Mouse (Mus musculus) neural tube, embryonic 11.5 days (tissue): ENCODE results near the gene St3gal5. TPM values are rescaled to one million over a fixed set of nuclear protein-coding genes. Genes with fewer than 3 reads are reported as not detected.

ENCODE experiments used
- ATAC-seq: fragments of 200-750 bp; cut with Nextera tagmentation; 2 replicates; pipeline ENCODE4 v1.8.0; 2017; ENCODE audit warnings: moderate number of reproducible peaks, mild to moderate bottlenecking, moderate TSS enrichment, moderate library complexity; ENCODE audit not compliant: insufficient read depth, low FRiP score, low TSS enrichment
- DNase-seq: peaks from one replicate; pipeline ENCODE4 v3.0.0-alpha.2; 2015; ENCODE audit warnings: low spot score
- H3K27ac ChIP-seq: fragments of 300-500 bp; sonication (generic); 2 replicates; pipeline ENCODE4 v1.5.1; 2014; ENCODE audit warnings: low read depth, mild to moderate bottlenecking, low read length
- H3K27me3 ChIP-seq: fragments of 300-500 bp; sonication (generic); 2 replicates; pipeline ENCODE4 v1.6.1; 2014; ENCODE audit warnings: mild to moderate bottlenecking, low read length, mixed read lengths; ENCODE audit not compliant: control insufficient read depth, insufficient read depth
- H3K36me3 ChIP-seq: fragments of 300-500 bp; sonication (generic); 2 replicates; pipeline ENCODE4 v1.6.1; 2014; ENCODE audit warnings: mild to moderate bottlenecking, low read length, moderate library complexity, mixed read lengths; ENCODE audit not compliant: control insufficient read depth, insufficient read depth
- H3K4me1 ChIP-seq: fragments of 300-500 bp; sonication (generic); 2 replicates; pipeline ENCODE4 v1.6.1; 2014; ENCODE audit warnings: low read length, mixed read lengths; ENCODE audit not compliant: control insufficient read depth, insufficient read depth
- H3K4me2 ChIP-seq: fragments of 300-500 bp; sonication (generic); 2 replicates; pipeline ENCODE4 v1.6.1; 2014; ENCODE audit warnings: low read depth, mild to moderate bottlenecking, moderate library complexity
- H3K4me3 ChIP-seq: fragments of 300-500 bp; sonication (generic); 2 replicates; pipeline ENCODE4 v1.5.1; 2014; ENCODE audit warnings: low read depth, low read length
- H3K9ac ChIP-seq: fragments of 300-500 bp; sonication (generic); 2 replicates; pipeline ENCODE4 v1.6.1; 2014; ENCODE audit warnings: mild to moderate bottlenecking, low read length
- H3K9me3 ChIP-seq: fragments of 300-500 bp; sonication (generic); 2 replicates; pipeline ENCODE4 v1.6.1; 2016; ENCODE audit warnings: low read length; ENCODE audit not compliant: control insufficient read depth
- WGBS: fragments of 180-500 bp; shearing (Covaris S2); extraction: QIAGEN DNeasy Blood & Tissue Kit; methylation state at CpG from one replicate; pipeline ENCODE4 v1.1.7; 2014; 5-methylcytosine and 5-hydroxymethylcytosine counted together
- polyA plus RNA-seq: library from polyadenylated mRNA; unstranded; fragments of >200 nt; fragmentation: Nextera tagmentation; extraction: Ambion mirVana; gene quantifications from 2 replicates; pipeline ENCODE4 v1.2.1, GENCODE M21; 2014

The St3gal5 gene
- polyA plus RNA-seq, 1 experiment from 2014 or later: 44.6 TPM

DNA sequence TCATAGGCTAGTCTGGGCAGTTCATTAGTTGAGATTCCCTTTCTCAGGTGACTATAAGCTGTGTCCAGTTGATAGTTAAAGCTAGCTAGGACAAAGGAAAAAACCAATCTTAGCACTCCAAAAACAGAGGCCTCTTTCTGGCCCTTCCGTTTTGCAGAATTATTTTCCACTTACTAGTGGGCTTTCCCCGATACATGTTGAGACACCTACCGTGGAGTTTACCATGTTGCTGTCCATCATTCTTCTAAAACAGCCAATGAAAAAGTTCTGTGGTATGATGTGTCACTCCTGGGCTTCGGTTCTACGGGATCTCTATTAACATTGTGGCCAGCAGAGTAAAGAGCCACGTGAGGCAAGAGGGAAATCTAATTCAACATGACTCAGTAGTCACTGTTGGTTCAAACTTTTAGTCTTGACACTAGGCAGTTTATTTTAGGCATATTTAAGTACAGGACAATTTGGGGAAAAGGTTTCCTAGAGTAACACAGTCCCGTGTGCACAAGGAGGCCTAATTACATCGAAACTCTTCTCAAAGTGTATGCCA lies 35.4 kb downstream of the St3gal5 start:
- Histone ChIP-seq H3K4me2 (no peak overlapping the region), H3K4me3 (no peak overlapping the region), H3K36me3 (peaks cover 7% of the 10 kb centered on the region; the same call in 1 of the 2 replicates), H3K9me3 (no peaks in the 10 kb centered on the region), H3K4me1 (no peaks in the 10 kb centered on the region), H3K27me3 (no peaks in the 10 kb centered on the region), H3K27ac (no peak overlapping the region), H3K9ac (no peak overlapping the region)
- DNase-seq (no peak), ATAC-seq (no peak)
- WGBS: 96% methylated on average over 8 of the region's 8 CpGs

DNA sequence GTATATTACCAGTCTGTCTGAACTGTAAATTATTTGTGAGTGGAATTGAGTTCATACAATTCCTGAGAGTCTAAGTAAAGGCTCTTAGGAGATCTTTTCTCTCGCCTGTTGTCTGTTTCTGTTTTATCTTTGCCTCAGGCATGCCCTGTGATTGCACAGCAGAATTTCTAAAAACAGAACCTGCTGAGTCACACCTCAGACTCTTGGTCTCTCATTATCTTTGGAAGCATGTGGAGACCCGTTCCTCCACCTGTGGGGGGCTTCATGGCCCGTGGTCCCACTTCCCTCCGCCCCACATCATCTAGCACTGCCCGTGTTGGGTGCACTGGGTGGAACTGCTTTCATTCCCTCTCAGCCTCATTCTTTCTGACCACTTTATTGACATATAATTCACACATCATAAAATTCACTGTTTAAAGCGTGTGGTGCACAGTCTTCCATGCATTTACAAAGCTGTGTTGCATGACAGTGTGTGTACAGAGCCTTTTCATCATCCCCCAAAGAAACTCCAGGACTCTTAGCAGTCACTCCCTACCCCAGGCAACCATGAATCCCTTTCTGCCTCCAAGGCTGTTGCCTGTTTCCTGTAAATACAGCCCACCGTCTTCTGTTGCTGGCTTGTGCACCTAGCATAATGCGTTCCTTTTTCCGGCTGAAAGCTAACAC lies 37.6 kb downstream of the St3gal5 start:
- Histone ChIP-seq H3K27me3 (no peaks in the 10 kb centered on the region), H3K4me3 (no peak overlapping the region), H3K9ac (no peak overlapping the region), H3K4me2 (no peak overlapping the region), H3K4me1 (no peaks in the 10 kb centered on the region), H3K27ac (no peak overlapping the region), H3K9me3 (no peaks in the 10 kb centered on the region), H3K36me3 (peaks cover 7% of the 10 kb centered on the region; the same call in 1 of the 2 replicates)
- WGBS: 81% methylated on average over 9 of the region's 9 CpGs
- ATAC-seq (no peak), DNase-seq (no peak)

- H3K9ac ChIP-seq: no peak overlapping the region
- no peak for ATAC-seq
- no peak overlapping the region for H3K27ac ChIP-seq
- no peak for DNase-seq
- no peak overlapping the region for H3K4me2 ChIP-seq
- H3K4me3 ChIP-seq: no peak overlapping the region
- H3K4me1 ChIP-seq: no peaks in the 10 kb centered on the region
- H3K36me3 ChIP-seq: peaks cover 7% of the 10 kb centered on the region; the same call in 1 of the 2 replicates
- H3K27me3 ChIP-seq: no peaks in the 10 kb centered on the region
- WGBS: 87% methylated on average over 5 of the region's 5 CpGs
- H3K9me3 ChIP-seq: no peaks in the 10 kb centered on the region
Observed at GRCm38 (mm10) chr6:72136016-72136415, 38.6 kb downstream of the St3gal5 start.

DNA sequence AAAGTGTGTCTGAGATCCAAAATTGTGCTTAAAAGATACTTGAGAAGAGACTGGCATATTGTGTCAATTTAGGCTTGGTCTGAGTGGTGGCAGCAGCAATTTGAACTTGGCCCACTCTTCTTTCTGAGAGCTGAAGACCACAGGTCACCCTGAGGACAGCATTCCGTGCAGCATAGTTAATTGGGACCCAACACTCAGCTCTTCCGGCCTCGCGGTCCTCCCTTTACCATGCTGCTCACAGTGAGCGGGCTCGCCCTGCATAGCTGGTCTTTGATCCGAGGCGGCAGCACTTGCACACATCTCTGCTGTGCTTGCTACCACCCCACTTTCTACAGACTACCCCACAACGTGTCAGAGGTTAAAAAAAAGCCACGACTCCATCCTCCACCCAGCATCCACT lies 39.2 kb downstream of the St3gal5 start:
- Histone ChIP-seq H3K9ac (no peak overlapping the region), H3K9me3 (no peaks in the 10 kb centered on the region), H3K27me3 (no peaks in the 10 kb centered on the region), H3K27ac (no peak overlapping the region), H3K4me1 (no peaks in the 10 kb centered on the region), H3K4me2 (no peak overlapping the region), H3K4me3 (no peak overlapping the region), H3K36me3 (peaks cover 7% of the 10 kb centered on the region; the same call in 1 of the 2 replicates)
- no peak for ATAC-seq
- 83% methylated on average over 10 of the region's 10 CpGs for WGBS
- no peak for DNase-seq

DNA sequence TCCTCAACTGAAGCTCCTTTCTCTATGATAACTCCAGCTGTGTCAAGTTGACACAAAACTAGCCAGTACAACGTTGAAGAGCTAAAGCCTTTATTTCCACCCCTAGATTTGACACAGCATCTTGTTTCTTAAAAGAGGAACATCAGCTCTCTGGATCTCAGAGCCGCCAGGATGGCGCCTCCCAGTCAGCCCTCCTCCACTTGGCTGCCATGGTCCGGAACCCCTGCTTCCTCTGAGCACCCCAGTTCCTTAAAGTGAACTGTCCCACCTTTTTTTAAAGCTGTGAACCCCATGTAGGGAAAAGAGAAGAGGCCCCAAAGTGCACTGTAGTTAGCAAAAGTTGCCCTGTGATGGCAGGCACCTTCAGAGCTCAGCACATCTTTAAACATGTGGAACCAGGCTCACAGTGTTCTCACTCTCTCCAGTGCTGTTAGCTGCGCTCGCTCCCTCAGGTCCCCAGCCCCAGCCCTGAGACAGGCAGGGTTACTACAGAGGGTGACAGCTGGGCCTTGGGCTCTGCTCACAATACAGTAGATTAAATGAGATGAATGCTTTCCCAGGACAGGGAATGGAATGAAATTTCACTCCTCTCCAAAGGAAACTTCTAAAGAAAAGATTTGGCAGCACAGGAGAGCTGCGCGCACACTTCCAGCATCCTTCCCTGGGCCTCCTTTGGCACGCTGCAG lies 42.3 kb downstream of the St3gal5 start:
- no peaks in the 10 kb centered on the region for H3K36me3 ChIP-seq
- no peaks in the 10 kb centered on the region for H3K27me3 ChIP-seq
- no peak overlapping the region for H3K9ac ChIP-seq
- no peaks in the 10 kb centered on the region for H3K9me3 ChIP-seq
- H3K27ac ChIP-seq: no peak overlapping the region
- H3K4me1 ChIP-seq: no peaks in the 10 kb centered on the region
- DNase-seq (no peak), ATAC-seq (no peak)
- 88% methylated on average over 9 of the region's 9 CpGs for WGBS
- H3K4me2 ChIP-seq: no peak overlapping the region
- H3K4me3 ChIP-seq: no peak overlapping the region

DNA sequence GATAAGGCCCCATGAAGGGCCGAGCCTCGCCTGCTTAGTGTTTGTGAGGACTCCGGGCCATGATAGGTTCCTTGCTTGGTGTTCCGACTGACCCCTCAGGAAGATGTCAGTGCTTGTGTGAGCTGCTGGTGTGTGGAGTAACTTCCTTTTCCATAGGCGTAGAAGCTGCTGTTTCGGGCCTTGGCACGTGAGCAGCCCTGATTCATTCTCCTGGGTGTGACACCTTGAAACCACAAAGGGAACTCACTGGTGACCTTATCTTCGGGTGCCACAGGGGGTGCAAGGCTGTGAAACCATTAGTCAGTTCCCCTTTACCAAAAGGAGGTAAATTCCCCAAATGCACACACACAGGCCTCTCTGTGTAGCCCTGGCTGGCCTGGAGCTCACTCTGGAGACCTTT lies 43.0 kb downstream of the St3gal5 start:
- 88% methylated on average over 8 of the region's 8 CpGs for WGBS
- no peak overlapping the region for H3K27ac ChIP-seq
- no peak for ATAC-seq
- H3K9ac ChIP-seq: no peak overlapping the region
- no peaks in the 10 kb centered on the region for H3K9me3 ChIP-seq
- H3K4me2 ChIP-seq: no peak overlapping the region; the same call in 1 of the 2 replicates
- no peak overlapping the region for H3K4me3 ChIP-seq
- no peaks in the 10 kb centered on the region for H3K27me3 ChIP-seq
- no peaks in the 10 kb centered on the region for H3K4me1 ChIP-seq
- DNase-seq: no peak
- no peaks in the 10 kb centered on the region for H3K36me3 ChIP-seq

- no peaks in the 10 kb centered on the region for H3K9me3 ChIP-seq
- no peaks in the 10 kb centered on the region for H3K4me1 ChIP-seq
- no peak for DNase-seq
- WGBS: 63% methylated on average over 10 of the region's 10 CpGs
- H3K36me3 ChIP-seq: no peaks in the 10 kb centered on the region
- no peak overlapping the region for H3K9ac ChIP-seq
- H3K27ac ChIP-seq: no peak overlapping the region
- no peak overlapping the region for H3K4me3 ChIP-seq
- H3K27me3 ChIP-seq: no peaks in the 10 kb centered on the region
- H3K4me2 ChIP-seq: no peak overlapping the region
- ATAC-seq: no peak
Observed at GRCm38 (mm10) chr6:72141191-72141590, 43.8 kb downstream of the St3gal5 start.

DNA sequence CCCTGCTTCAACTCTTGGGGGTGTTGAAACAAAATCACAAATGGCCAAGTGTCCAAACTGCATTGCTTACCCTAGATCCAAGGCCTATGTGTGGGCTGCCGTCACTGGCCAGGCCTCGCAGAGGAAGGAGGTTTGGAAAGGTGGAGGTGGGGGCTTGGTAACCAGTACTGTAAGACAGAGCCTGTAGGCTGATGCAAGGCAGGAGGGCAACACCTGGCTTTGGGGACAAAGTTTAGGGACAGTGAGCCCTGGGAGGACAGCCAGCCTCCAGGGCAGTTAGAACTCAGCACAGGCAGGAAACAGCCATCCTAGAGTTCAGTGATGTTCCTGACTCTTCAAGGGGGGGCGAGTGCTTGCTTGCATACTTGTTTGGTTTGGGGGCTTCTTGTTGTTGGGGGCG lies 45.2 kb downstream of the St3gal5 start:
- Histone ChIP-seq H3K4me2 (no peak overlapping the region), H3K27ac (no peak overlapping the region), H3K36me3 (no peaks in the 10 kb centered on the region; the same call in 1 of the 2 replicates), H3K9me3 (no peaks in the 10 kb centered on the region), H3K27me3 (no peaks in the 10 kb centered on the region), H3K4me3 (no peak overlapping the region), H3K4me1 (no peaks in the 10 kb centered on the region), H3K9ac (no peak overlapping the region)
- WGBS: 95% methylated on average over 4 of the region's 4 CpGs
- ATAC-seq: no peak
- no peak for DNase-seq

- Histone ChIP-seq H3K4me1 (no peaks in the 10 kb centered on the region), H3K27ac (no peak overlapping the region), H3K36me3 (peaks cover under 1% of the 10 kb centered on the region), H3K9me3 (no peaks in the 10 kb centered on the region), H3K4me3 (no peak overlapping the region), H3K27me3 (no peaks in the 10 kb centered on the region), H3K4me2 (no peak overlapping the region), H3K9ac (no peak overlapping the region)
- ATAC-seq: no peak
- WGBS: 79% methylated on average over 7 of the region's 7 CpGs
- no peak for DNase-seq
Observed at GRCm38 (mm10) chr6:72144353-72144752, 47.0 kb downstream of the St3gal5 start.
